Mouse (Mus musculus) naive thymus-derived CD4-positive, alpha-beta T cell, adult 2 months (primary cell): Measurements from ENCODE around the gene Gm17349.
"Not testable (repeated sequence)": the region's sequence is repeated elsewhere in the genome, so short reads cannot be mapped to it uniquely, and the experiment has no call there.

Experiments
- DNase-seq: peaks from one replicate; pipeline ENCODE4 v3.0.0-alpha.2; 2011; ENCODE audit warnings: low read depth

Gene Gm17349

GRCm38 (mm10) chr15:99717386-99718334, 12.4 kb upstream of the Gm17349 start, which contains the start of gene Gpd1:
Gene Gpd1 (plus strand): TSS chr15:99717515.
- no peak for DNase-seq

DNA sequence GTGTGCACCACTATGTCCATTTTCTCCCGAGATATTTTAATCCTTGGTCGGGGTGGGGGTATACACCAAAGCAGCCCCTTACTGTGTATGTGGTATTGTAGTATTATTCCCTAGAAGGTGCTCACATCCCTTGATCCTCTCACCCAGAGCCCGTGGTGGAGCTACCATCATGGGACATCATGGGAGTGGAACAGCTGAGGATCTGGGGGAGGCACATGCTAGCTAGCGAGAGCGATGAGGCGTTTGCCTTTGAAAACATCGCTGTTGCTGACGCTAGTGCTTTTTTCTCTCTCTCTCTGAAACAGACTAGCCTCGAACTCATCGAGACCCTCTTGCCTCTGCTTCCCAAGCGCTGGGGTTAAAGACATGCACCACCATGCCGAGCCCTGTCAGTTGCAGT, 11.5 kb upstream of the Gm17349 start:
- no peak for DNase-seq

- DNase-seq, result no peak
These were observed 10.9 kb upstream of the Gm17349 start for GRCm38 (mm10) chr15:99715982-99716746.

- DNase-seq, result no peak
These were observed 10.1 kb upstream of the Gm17349 start for GRCm38 (mm10) chr15:99715361-99715865.

- DNase-seq, result peak; percentile 80
These were observed 9.6 kb upstream of the Gm17349 start for GRCm38 (mm10) chr15:99714858-99715257.

DNA sequence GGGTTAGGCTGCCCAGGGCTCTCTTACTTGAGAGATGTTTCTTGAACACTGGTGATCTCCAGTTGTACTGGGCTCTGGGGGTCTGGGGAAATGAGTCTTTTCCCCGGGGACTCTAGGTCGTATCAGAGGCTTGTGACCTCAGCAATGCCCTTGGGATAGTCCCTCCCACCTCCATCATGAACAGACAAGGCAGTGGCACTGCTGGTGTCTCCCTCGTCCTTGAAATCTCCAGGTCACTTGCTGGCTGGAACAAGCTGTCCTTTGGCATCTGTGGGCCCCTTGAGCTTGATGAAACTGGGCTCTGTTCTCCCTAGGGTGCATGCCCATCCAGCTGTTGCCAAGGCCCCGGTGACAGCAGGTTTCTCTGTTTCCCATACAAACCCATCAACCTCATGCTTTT, 8.9 kb upstream of the Gm17349 start:
- DNase-seq, result no peak

- DNase-seq, result no peak
These were observed 8.3 kb upstream of the Gm17349 start for GRCm38 (mm10) chr15:99713569-99713968.

GRCm38 (mm10) chr15:99712666-99713559, 7.6 kb upstream of the Gm17349 start:
- no peak for DNase-seq

- DNase-seq, result no peak
These were observed 6.2 kb upstream of the Gm17349 start for GRCm38 (mm10) chr15:99711491-99711890.

GRCm38 (mm10) chr15:99710221-99711190, 5.2 kb upstream of the Gm17349 start:
- DNase-seq, result no peak

DNA sequence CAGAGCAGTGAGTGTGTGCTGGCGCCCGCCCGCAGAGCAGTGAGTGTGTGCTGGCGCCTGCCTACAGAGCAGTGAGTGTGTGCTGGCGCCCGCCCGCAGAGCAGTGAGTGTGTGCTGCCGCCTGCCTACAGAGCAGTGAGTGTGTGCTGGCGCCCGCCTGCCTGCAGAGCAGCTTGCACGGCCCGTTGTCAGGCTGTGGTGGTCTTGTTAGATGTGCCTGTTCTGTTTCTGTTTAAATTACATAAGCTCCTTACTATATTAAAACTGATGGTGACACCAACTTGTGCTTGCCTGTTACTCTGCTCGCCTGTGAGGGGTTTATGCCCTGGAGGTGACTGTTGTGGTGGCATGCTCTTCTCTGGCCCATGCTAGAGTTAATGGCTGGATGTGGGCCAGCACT, 2.9 kb upstream of the Gm17349 start:
- no peak for DNase-seq

- no peak for DNase-seq
These were observed 409 bp downstream of the Gm17349 start for GRCm38 (mm10) chr15:99704881-99705280.

GRCm38 (mm10) chr15:99704041-99704681, 1.1 kb downstream of the Gm17349 start:
- no peak for DNase-seq

GRCm38 (mm10) chr15:99703676-99704040, 1.6 kb downstream of the Gm17349 start:
- DNase-seq, result no peak

GRCm38 (mm10) chr15:99703104-99703503, 2.2 kb downstream of the Gm17349 start:
- DNase-seq, result no peak

GRCm38 (mm10) chr15:99701999-99702900, 3.0 kb downstream of the Gm17349 start, which contains the start of gene Smarcd1:
Gene Smarcd1 (plus strand): TSS chr15:99702129.
- DNase-seq, result peak; percentile 96

- not testable (repeated sequence) for DNase-seq
These were observed 3.7 kb downstream of the Gm17349 start for GRCm38 (mm10) chr15:99701640-99701998.

DNA sequence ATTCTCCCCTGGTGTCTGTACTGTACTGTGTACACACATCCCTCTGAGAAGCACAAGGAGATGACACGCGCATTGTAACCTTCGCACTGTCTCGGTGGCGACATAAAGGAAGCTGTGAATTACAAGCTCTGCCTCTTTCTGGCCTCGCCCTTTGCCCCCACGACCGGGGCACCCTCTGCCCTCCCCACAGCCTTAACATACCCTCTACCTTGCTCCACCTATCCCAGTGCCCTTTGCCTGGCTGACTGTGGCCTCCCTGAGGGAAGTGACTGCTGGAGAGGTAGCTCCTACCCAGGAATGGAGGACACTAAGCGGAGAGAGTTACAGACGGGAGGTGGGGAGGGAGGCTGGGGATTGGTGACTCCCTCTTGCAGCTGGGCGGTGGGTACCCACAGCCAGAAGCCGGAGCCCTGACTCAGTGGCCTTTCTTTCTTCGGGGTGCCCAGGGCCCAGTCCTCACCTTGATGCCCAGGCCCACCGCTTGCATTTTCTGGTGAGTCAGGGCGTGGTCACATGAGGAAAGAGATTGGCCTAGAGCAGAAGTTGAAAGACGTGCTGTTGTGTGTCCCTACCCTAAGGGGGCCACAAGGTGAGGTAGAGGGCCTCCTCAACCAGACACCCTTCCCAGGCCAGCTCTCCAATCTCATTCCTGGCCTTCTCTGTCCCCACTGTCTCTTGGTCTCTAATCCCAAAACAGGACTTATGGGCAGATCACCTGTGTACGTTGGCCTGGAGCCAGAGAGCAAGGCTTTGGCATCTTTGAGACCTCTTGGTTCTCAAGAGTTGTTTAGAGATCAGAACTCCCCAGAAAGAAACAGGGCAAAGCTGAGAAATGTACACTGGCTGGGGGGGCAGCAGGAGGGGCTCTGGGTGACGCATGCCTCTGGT, 4.8 kb downstream of the Gm17349 start:
- DNase-seq, result no peak
